Mouse (Mus musculus): ENCODE measurements around the gene Usp35. TPM values are rescaled to one million over a fixed set of nuclear protein-coding genes. Genes with fewer than 3 reads are reported as not detected.

Usp35 gene
- total RNA-seq (2021): 10 to 100 TPM; 14.7 to 16.2 TPM
- long read RNA-seq, full-length matches to known transcripts: 7 of 17 reads
- long read RNA-seq, partial matches to known transcripts: 5 of 17 reads
- long read RNA-seq, other reads (novel, unspliced or antisense): 5 of 17 reads

GRCm38 (mm10) chr7:97331726-97332666 lies at the start of gene Usp35, which contains the start of gene Kctd21:
TSS of gene Usp35 (minus strand) at chr7:97332020.
TSS of gene Kctd21 (plus strand) at chr7:97332327.
- DNase-seq (ENCODE audit: low spot score in 2 of 2): peak; percentile 95

GRCm38 (mm10) chr7:97380500-97381123 lies 48.8 kb upstream of the Usp35 start:
- no peak for DNase-seq (ENCODE audit: low spot score in 2 of 2)

GRCm38 (mm10) chr7:97379304-97379703 lies 47.5 kb upstream of the Usp35 start:
- DNase-seq (ENCODE audit: low spot score in 2 of 2): no peak

GRCm38 (mm10) chr7:97375906-97376305 lies 44.1 kb upstream of the Usp35 start:
- no peak for DNase-seq (ENCODE audit: low spot score in 2 of 2)

GRCm38 (mm10) chr7:97375101-97375500 lies 43.3 kb upstream of the Usp35 start:
- DNase-seq (ENCODE audit: low spot score in 2 of 2): no peak

GRCm38 (mm10) chr7:97365887-97366286 lies 34.1 kb upstream of the Usp35 start:
- DNase-seq (ENCODE audit: low spot score in 2 of 2): no peak

GRCm38 (mm10) chr7:97361467-97361866 lies 29.6 kb upstream of the Usp35 start:
- no peak for DNase-seq (ENCODE audit: low spot score in 2 of 2)

- DNase-seq (ENCODE audit: low spot score in 2 of 2): no peak
These were observed 29.1 kb upstream of the Usp35 start for GRCm38 (mm10) chr7:97360955-97361354.

GRCm38 (mm10) chr7:97360166-97360565 lies 28.3 kb upstream of the Usp35 start:
- DNase-seq (ENCODE audit: low spot score in 2 of 2): no peak

- DNase-seq (ENCODE audit: low spot score in 2 of 2): no peak
These were observed 26.5 kb upstream of the Usp35 start for GRCm38 (mm10) chr7:97358347-97358746.

GRCm38 (mm10) chr7:97357840-97358239 lies 26.0 kb upstream of the Usp35 start:
- DNase-seq (ENCODE audit: low spot score in 2 of 2): no peak

GRCm38 (mm10) chr7:97356875-97357276 lies 25.1 kb upstream of the Usp35 start:
- peak in 1 of 2 experiments; percentile 43 for DNase-seq (ENCODE audit: low spot score in 2 of 2)

- no peak for DNase-seq (ENCODE audit: low spot score in 2 of 2)
These were observed 24.4 kb upstream of the Usp35 start for GRCm38 (mm10) chr7:97356253-97356652.

GRCm38 (mm10) chr7:97355068-97355841 lies 23.4 kb upstream of the Usp35 start:
- DNase-seq (ENCODE audit: low spot score in 2 of 2): no peak

GRCm38 (mm10) chr7:97353356-97353755 lies 21.5 kb upstream of the Usp35 start:
- no peak for DNase-seq (ENCODE audit: low spot score in 2 of 2)

- no peak for DNase-seq (ENCODE audit: low spot score in 2 of 2)
These were observed 20.1 kb upstream of the Usp35 start for GRCm38 (mm10) chr7:97351792-97352513.

GRCm38 (mm10) chr7:97350891-97351290 lies 19.1 kb upstream of the Usp35 start:
- DNase-seq (ENCODE audit: low spot score in 2 of 2): no peak

- DNase-seq (ENCODE audit: low spot score in 2 of 2): no peak
These were observed 17.6 kb upstream of the Usp35 start for GRCm38 (mm10) chr7:97349438-97349837.

GRCm38 (mm10) chr7:97348836-97349235 lies 17.0 kb upstream of the Usp35 start:
- DNase-seq (ENCODE audit: low spot score in 2 of 2): peak in 1 of 2 experiments; percentile 0

- DNase-seq (ENCODE audit: low spot score in 2 of 2): no peak
These were observed 16.5 kb upstream of the Usp35 start for GRCm38 (mm10) chr7:97348318-97348717.

GRCm38 (mm10) chr7:97347464-97347863 lies 15.6 kb upstream of the Usp35 start:
- no peak for DNase-seq (ENCODE audit: low spot score in 2 of 2)
